Mouse (Mus musculus): ENCODE data around the gene Insc.

The Insc gene

DNA sequence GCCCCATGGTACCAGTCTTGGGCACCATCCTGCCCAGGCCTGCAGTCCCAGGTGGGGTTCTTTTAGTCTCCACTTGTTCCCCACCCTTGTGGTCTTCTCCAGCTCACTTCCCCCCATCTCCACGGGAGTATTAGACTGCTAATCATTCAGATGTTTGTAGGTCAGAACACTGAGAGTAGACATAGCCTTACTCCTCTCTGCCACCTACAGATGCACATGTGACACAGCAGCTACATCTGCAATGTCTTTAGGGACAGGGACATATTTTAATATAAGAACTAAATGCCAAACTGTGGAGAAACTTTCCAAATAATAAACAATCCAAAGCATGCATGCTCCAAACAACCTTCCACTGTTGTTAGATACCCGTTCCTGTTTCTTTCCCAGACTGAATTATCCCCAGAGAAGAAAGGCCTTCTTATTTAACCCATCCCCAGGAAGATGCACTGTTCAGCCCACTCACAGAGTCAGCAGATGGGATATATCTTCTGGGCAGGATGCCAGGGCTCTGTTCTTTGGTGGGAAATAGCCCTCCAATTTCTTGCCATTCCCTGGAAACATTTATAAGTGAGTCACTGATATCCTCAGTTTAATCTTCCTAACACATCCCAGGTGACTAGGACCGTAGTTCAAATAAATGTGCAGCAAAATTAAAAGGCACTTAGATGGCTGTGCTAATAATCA is 88.9 kb downstream of the Insc start:
- DNase-seq, result no peak

DNA sequence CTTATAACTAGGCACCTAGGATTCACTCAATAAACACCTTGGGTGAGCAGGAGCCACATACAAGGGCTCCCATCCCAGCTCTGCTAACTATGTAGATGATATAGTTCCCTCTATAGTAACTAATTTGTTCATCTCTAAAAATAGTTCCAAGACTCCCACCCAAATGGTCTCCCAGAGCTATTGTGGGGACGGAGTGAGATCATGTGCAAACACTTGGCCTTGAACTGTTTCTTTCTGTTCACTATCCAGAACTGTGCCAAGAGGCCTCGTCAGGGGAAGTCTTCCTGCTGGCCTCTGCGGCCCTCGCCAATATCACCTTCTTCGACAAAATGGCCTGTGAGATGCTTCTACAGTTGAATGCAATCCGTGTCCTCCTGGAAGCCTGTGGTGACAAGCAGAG is 91.0 kb downstream of the Insc start:
- DNase-seq, result no peak

- no peak for DNase-seq
Measured at GRCm38 (mm10) chr7:114837268-114837667, 93.8 kb downstream of the Insc start.

- no peak for DNase-seq
Measured at GRCm38 (mm10) chr7:114840029-114840745, 96.7 kb downstream of the Insc start.

- DNase-seq, result no peak
Measured at GRCm38 (mm10) chr7:114842644-114843211, 99.2 kb downstream of the Insc start.

GRCm38 (mm10) chr7:114847179-114847578 is 103.7 kb downstream of the Insc start:
- DNase-seq, result no peak

DNA sequence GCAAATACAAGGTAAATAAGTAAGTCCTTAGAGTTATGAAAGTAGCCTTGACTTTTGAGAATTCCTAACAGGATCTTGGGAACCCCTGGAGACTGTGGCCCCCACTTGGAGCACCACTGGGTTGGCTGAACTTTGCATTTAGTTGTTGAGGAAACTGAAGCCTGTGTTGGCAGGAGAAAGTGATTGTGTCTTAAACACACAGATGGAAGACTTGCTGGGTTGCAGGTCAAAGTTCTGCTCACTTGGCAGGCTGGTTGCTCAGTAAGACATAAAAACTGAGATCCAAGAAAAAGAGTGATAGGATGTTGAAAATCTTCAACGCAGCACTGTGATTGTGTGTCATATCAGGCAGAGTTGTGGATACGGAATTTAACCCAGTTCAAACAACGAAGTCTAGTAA is 108.9 kb downstream of the Insc start:
- no peak for DNase-seq

DNA sequence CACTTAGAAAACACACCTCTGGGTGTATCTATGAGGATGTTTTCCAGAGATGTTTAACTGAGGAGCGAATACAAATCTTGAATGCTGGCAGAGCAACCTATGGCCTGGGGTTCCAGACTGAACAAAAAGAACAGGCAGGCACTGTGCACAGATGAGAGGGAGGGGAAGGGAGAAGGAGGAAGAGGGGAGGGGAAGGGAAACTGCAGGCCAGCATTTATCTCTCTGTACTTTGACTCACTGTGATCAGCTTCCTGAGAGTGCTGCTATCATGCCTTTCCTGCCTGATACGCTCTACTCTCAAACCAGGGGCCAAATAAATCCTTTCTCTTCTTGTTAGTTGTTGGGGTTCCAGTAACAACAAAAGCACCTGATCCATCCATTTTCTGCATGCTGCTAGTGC is 110.7 kb downstream of the Insc start:
- DNase-seq, result no peak

DNA sequence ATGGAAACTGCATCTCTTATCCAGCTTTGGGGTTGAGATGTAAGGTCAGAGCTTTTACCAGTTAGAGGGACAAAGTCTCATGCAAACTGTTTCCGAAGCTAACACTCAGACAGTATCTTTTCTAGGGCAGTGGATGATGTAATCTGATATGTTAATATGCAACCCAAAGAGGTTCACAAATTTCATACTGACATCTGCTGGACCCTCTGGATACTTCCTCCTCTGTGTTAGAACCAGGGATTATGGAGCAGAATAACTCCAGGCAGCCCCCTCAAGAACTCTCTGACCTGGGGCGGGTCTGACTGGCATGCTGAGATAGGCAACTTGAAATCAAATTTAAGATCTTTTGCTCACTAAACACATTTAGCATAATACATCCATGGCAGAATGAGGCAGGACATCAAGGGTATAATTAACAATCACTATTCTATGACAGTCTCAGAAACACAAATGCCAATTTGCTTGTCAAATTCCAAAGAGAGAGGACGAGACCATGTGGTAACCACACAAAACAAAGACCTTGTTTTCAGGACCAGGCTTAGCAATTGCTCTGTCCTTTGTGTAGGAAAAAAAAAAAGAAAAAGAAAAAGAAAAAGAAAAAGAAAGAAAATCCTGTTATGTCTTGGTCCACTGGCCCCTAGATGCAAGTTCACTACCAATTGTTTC is 117.5 kb downstream of the Insc start:
- DNase-seq, result no peak

- DNase-seq, result no peak
Measured at GRCm38 (mm10) chr7:114873315-114874012, 130.0 kb downstream of the Insc start.

DNA sequence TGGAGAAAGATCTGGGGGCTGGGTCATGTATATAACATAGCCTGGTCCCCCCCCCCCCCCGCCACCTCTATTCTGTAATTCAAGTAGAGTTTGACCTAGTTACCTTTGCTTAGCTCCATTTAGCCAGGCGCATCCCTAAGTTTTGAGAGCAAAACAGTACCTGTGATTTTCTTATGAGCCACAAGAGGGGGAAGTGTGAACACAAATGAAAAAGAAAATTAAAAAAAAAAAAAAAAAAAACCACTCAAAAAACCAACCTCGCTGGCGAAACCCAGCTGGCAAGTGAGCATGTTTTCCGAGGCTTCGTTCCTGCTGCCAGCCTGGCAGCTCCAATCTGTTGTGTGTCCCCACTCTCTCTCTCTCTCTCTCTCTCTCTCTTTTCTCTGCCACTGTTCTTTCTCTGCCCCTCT is 130.5 kb downstream of the Insc start:
- no peak for DNase-seq

GRCm38 (mm10) chr7:114874579-114874978 is 131.1 kb downstream of the Insc start:
- DNase-seq, result no peak

DNA sequence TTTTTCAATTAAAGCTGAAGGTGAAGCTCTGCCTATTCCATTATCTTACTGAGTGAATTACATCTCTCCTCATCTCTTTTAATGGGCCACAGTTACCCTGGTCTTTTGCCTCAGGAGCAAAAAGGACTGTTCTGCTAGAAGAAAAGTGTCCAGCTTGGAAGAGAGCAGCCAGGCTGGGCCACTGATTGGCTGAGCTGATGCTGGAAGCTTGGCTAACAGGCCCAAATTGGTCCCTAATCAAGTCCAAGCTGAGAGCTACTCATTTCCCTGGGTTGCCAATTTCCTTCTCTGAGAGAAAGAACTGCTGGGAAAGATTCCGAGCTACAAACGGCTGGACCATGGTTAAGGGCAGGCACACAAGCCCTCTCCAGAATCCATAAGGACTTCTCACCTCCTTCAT is 140.1 kb downstream of the Insc start:
- no peak for DNase-seq

GRCm38 (mm10) chr7:114886933-114887332 is 143.4 kb downstream of the Insc start:
- no peak for DNase-seq

GRCm38 (mm10) chr7:114890215-114890614 is 146.7 kb downstream of the Insc start:
- no peak for DNase-seq

GRCm38 (mm10) chr7:114892618-114893257 is 149.2 kb downstream of the Insc start:
- DNase-seq, result no peak

GRCm38 (mm10) chr7:114893889-114894288 is 150.4 kb downstream of the Insc start:
- DNase-seq, result no peak

DNA sequence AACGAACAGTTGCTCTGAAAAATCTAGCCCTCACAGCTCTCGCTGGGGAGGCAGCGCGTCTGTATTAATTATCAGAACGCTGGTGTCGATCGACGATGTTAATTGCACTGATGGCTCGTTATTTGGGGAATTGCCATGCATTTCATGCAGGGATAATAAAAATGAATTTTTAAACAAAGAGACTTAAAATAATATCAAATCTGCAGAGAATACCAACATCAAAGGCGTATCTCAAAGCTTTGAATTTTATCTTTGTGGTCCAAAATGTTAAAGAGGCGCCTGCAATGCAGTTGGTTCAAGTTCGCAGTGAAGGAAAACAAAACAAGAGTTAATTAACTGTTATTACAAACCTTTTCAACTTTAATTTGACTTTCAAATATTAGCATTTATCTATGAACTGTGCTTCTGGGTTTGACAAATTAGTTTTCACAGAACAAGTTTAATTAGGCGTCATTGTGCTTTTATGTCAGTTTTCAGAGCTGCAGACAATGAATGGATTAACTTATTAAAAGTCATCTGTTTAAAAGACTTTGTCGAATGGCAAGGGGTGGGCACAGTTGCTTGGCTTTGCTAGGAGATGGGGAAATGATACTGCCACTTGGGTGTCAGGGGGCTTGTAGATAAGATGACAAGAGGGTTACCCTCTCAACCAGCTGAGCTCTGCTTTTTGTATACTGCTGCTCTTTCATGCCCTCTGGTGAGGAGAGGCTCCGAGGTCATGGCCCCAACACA is 153.6 kb downstream of the Insc start:
- DNase-seq, result no peak
